In genomic region chr5:122849521-122850318, GRCm38 (mm10) we compare ENCODE assay signal across 8 mouse cellular contexts. TPM values are rescaled to one million over a fixed set of nuclear protein-coding genes. Genes with fewer than 3 reads are reported as not detected.
DNase-seq lines count a peak whose midpoint lies in the region; ATAC-seq lines count a peak whose summit lies in the region.

Gene Rnf34, plus strand, starts transcription at chr5:122850048.

- no peaks in the 10 kb centered on the region for H3K27me3 ChIP-seq in hindbrain, embryonic 12.5 days

- peak within 1 kb of the TSS; percentile 94 for H3K27ac ChIP-seq in hindbrain, embryonic 12.5 days

- H3K36me3 ChIP-seq in hindbrain, embryonic 12.5 days = no peaks in the 10 kb centered on the region

- DNase-seq in NIH3T3 (ENCODE audit: low read depth) = peak; percentile 99
- DNase-seq in cerebellum, postnatal 10 days = peak; percentile 99
- peak; percentile 96 to 97 for DNase-seq in frontal cortex, postnatal 10 days (ENCODE audit: low spot score in 2 of 2)
- DNase-seq in layer of hippocampus, postnatal 14 days (ENCODE audit: low spot score in 2 of 2) = peak; percentile 94 to 98
- DNase-seq in lung, postnatal 14 days = peak; percentile 97
- DNase-seq in retina, adult 2 months (ENCODE audit: low read depth, low spot score) = peak; percentile 95
- DNase-seq in thymus, postnatal 36 days = peak; percentile 95 to 99

- peak; percentile 99 for ATAC-seq in hindbrain, embryonic 12.5 days (ENCODE audit: low FRiP score)

- H3K4me3 ChIP-seq in hindbrain, embryonic 12.5 days = peak within 1 kb of the TSS; percentile 59

- peak within 1 kb of the TSS; percentile 80 for H3K9ac ChIP-seq in hindbrain, embryonic 12.5 days

- H3K9me3 ChIP-seq in hindbrain, embryonic 12.5 days (replicated peaks) = no peaks in the 10 kb centered on the region

- peak within 1 kb of the TSS; percentile 98 for H3K4me2 ChIP-seq in hindbrain, embryonic 12.5 days (replicated peaks)

- H3K4me1 ChIP-seq in hindbrain, embryonic 12.5 days = peaks cover 21% of the 10 kb centered on the region

- WGBS in hindbrain, embryonic 12.5 days = under 1% methylated on average over 58 of the region's 61 CpGs

RNA-seq across cellular contexts. Expression of gene Rnf34, which starts in this region (rescaled TPM):
- polyA plus RNA-seq in hindbrain, embryonic 12.5 days (2016; fragmentation: Nextera tagmentation; extraction: Ambion mirVana) = 49.9 and 50.7 TPM in 2 replicates
- total RNA-seq in layer of hippocampus, postnatal 14 days (2021) = 10 to 100 TPM; 47.1 to 53.0 TPM

Comparison
In these comparisons a context has a peak if more than half of its experiments do, and no peak if none do; other contexts are left out.
1. Peak in every context shown above with its lines: DNase-seq, ATAC-seq, H3K4me3 ChIP-seq and H3K27ac ChIP-seq.